Mouse (Mus musculus) small intestine, adult 2 months (tissue): ENCODE measurements around the gene Spcs1.

Experiments
- CTCF ChIP-seq: fragments of 200-500 bp; IDR thresholded peaks from 2 replicates; pipeline ENCODE4 v1.5.1; 2012; ENCODE audit warnings: low read depth, mild to moderate bottlenecking, control low read depth, inconsistent platforms, low read length, moderate library complexity, mixed read lengths; ENCODE audit not compliant: insufficient replicate concordance, insufficient read length; ENCODE audit errors: extremely low read depth
- POLR2A ChIP-seq: fragments of 200-500 bp; IDR thresholded peaks from 2 replicates; pipeline ENCODE4 v1.6.1; 2012; ENCODE audit warnings: low read depth, mild to moderate bottlenecking, control low read depth, inconsistent platforms, low read length, moderate library complexity

DNA sequence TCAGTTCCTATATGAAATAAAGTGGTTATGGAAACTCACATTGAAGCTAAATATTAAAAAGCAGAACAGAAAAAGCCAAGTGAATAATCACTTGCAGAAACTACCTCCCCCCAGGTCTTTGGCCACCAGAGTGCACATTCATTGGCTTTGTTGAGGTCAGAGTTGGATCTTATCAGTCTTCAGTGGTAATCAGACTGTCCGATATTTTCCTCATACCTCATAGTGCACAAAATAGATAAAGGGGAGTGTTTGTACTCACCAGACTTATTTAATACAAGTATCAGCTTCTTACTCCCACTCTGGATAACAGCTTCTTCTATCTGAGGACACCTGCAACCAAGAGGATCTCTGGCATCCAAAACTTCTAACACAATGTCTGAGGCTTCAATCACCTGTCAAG lies 14.6 kb upstream of the Spcs1 start:
- TF ChIP-seq CTCF (no peak), POLR2A (no peak)
